Mouse (Mus musculus) CD8-positive naive resting alpha-beta T cell, adult 57 days (primary cell): ENCODE measurements around the gene Layn. TPM values are rescaled to one million over a fixed set of nuclear protein-coding genes. Genes with fewer than 3 reads are reported as not detected.

Source experiments
- total RNA-seq: library from RNA; stranded (reverse); gene quantifications from one replicate; pipeline ENCODE4 v1.2.4, GENCODE M21; 2023

The Layn gene
- not detected for total RNA-seq

DNA sequence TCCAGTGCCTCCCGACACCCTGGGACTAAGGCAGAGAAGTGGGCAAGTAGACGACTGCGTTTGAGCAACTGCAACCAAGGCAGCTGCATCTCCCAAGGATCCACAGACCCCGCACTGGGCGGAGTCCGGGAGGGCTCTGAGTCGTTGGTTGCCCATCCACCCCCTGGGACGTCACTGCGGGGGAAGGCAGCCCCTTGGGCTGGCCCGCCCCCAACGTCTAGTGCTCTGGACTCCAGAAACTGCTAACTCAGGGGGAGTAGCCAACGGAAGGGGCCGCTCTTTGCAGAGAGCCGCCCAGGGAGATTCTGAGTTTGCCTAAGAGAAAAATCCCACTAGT lies at the start of gene Layn:
Gene Layn (minus strand): TSS at position 116 of the 337 bp plus-strand sequence.

DNA sequence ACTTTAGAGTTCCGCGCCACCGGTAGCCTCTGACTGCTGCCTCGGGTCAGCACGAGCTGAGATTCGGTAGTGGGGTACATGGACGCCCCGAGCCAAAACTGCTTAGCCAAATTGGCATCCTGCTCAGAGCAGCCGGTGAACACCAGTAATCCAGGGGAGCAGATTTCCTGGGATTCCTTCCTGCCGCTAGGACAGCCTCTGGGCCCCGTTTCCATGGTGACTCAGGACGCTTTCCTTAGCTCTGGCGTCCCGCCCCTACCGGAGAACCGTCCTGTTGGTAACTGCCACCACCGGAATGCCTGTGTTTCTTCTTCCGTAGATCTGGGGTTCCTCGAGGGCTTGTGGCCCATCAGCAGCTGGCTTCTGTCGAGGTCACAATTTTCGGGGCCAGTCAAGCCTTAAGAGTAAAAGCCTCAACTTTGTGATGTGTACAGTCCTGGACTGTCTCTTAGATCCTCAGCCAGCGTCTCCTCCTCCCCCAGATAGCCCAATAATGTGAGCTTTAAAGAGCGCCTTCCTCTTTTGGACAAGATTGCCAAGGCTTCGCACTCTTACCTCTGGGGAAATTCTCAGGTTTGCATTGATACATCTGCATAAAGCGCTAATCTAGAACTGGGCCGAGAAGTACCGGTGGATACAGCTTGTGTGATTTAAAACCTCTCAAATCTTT lies 25.0 kb upstream of the Layn start, which contains the start of gene 4833427G06Rik:
Gene 4833427G06Rik (minus strand): TSS at position 323 of the 670 bp plus-strand sequence.

DNA sequence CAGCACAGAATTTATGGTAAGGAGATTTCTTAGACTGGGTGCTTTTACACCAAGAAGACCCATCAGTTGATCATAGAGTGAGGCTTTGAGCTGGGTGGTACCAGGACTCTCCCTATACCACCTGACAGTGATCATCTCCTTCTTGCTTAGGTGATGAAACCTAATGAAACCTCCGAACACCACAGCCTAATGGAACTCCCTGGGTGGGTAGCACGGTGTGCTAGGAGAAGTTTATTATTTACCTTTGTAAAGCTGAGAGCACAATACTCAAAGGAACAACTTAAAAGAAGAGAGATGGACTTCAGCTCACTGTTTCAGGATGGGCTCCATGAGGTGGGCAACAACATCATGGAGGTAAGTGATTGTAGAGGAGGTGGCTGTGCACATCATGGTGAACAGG lies 16.3 kb downstream of the Layn start, which contains the start of gene Btg4:
Gene Btg4 (plus strand): TSS at position 301 of the 400 bp plus-strand sequence.

DNA sequence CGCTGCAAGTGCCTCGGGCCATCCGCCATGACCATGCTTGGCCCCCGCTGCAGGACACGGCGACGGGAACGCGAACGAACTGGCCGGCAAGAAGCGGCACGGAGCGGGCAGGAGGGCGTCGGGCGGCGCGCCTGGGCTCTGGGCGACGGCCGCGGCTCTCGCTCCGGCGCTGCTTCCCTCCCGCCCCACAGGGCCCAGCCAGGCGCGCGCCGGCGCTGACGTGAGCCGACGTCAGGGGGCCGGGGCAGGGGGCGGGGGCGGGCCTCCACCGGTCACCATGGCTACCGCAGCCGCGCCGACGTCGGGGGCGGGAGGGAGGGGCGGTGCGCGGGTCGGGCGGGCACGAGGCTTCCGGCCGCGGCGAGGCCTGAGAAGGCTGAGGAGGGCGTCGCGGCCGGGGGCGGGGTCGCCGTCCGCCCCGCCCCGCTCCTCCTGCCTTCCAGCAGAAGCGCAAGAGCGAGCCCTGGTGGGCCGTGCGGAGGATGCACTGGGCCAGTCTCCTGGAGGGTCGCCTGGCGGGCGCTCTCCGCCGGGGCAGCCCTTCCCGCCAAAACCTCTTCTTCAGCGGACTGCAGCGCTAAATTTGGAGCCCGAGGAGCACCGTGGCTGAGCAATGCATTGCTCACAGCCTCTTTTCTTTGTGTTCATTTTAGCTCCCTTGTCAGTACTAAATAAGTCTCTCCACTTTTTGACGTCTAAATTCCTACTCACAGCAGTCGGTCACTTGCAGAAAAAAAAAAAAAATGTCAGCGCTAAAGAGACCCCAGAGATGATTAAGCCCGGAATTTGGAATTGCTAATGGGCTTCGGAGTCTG lies 67.8 kb downstream of the Layn start, which contains the start of gene Sik2:
Gene Sik2 (minus strand): TSS at position 233 of the 815 bp plus-strand sequence.

Other genes starting within 250 kb of the Layn start
- 51.3 TPM for gene Ppp2r1b, start 231.8 kb downstream of the Layn start, total RNA-seq
- 46.0 TPM for gene Sik2, start 68.0 kb downstream of the Layn start, total RNA-seq
- not detected for gene Btg4, start 16.2 kb downstream of the Layn start, total RNA-seq
- not detected for gene 4833427G06Rik, start 25.0 kb upstream of the Layn start, total RNA-seq
- gene Gm32742, start 88.4 kb upstream of the Layn start, total RNA-seq = 0.09 TPM
- gene Pou2af1, start 136.6 kb upstream of the Layn start, total RNA-seq = 27.6 TPM
- not detected for gene Colca2, start 201.5 kb upstream of the Layn start, total RNA-seq